Mouse (Mus musculus) lung, postnatal 0 days (tissue): Measurements from ENCODE around the gene Prg2.

Experiments used
- CTCF ChIP-seq: IDR thresholded peaks from 2 replicates; pipeline ENCODE4 v1.5.1; 2016; ENCODE audit warnings: antibody characterized with exemption, mild to moderate bottlenecking
- EP300 ChIP-seq: IDR thresholded peaks from 2 replicates; pipeline ENCODE4 v1.6.1; 2016; ENCODE audit warnings: antibody characterized with exemption, mild to moderate bottlenecking, control low read depth

- TF ChIP-seq CTCF (peak; percentile 26; the same call in 1 of the 2 replicates), EP300 (no peak)
These were observed 43.5 kb upstream of the Prg2 start, which contains the start of gene Slc43a3 for GRCm38 (mm10) chr2:84936474-84937429.
